Mouse (Mus musculus) left cerebral cortex, postnatal 36 days (tissue): Measurements from ENCODE around the gene Phf10. TPM values are rescaled to one million over a fixed set of nuclear protein-coding genes. Genes with fewer than 3 reads are reported as not detected.
"Not testable (repeated sequence)": the region's sequence is repeated elsewhere in the genome, so short reads cannot be mapped to it uniquely, and the experiment has no call there.

Experiments used
- DNase-seq, 2 experiments: peaks; one replicate each; pipeline ENCODE4 v3.0.0; 2021 to 2022; ENCODE audit warnings: low spot score in 2 of 2, mixed read lengths in 1 of 2
- intact Hi-C: fragments of 180-260 bp; cut with DNase I; formaldehyde crosslinking; loops from one replicate; pipeline ENCODE4 v1.15.1; 2025
- total RNA-seq, 2 experiments: library from RNA; stranded (reverse); gene quantifications; 2 replicates each; pipeline ENCODE4 v1.2.3; 2021

Phf10 gene
- total RNA-seq, 2 experiments from 2014 or later, result 54.3 to 67.8 TPM

GRCm38 (mm10) chr17:14904206-14904605 lies 56.9 kb downstream of the Phf10 start:
- intact Hi-C loops, result loop anchor here (5.0 to 10.0 kb wide), 4 partner anchors 357 to 789 kb away; no protein-coding TSS in a partner anchor
- DNase-seq, result no peak

DNA sequence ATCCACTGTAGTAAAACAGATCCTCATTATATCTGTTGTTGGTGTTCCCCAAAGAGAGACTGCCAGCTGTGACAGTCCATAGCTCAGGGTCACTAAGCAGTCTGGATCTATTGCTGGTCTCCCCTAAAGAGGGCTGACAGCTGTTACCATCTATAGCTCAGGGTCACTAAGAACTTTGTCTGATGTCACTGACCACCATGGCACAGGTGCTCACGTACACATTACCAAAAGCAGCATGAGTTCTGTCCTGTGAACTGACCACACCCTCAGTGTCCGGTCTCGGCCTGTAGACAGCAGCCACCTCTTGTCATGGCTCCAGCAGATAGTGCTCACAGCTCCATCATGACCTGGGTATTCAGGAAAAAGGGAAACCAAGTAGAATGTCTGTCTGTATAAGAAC lies 57.9 kb downstream of the Phf10 start:
- intact Hi-C loops, result loop anchor here (5.0 to 10.0 kb wide), 4 partner anchors 356 to 788 kb away; no protein-coding TSS in a partner anchor
- no peak for DNase-seq

DNA sequence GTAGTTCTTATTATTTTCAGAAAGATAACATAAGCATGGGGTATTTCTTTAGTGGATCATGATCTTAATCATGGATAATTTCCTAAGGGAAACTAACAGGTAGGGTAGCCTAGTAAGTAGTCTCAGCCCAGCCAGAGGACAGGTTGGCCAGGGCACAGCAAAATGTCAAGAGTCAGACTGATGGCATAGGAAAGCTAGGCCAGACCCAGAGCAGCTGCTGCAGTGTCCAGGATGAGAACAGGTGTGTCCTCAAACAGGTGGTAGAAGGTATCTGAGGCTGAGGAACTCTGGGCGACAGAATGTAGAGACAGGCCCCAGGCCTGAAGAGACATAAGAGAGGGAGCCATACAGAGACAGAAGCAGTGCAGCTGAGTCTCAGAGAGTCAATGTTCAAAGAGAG lies 62.1 kb downstream of the Phf10 start:
- no peak for DNase-seq
- intact Hi-C loops, result no loop called here

- intact Hi-C loops, DNase-seq: not testable (repeated sequence)
Observed at GRCm38 (mm10) chr17:14895058-14895457, 66.0 kb downstream of the Phf10 start.

Other genes with a start within 250 kb of the Phf10 start
- gene Wdr27, start 18.1 kb downstream of the Phf10 start, total RNA-seq, result 1 to 10 TPM; 3.4 to 4.4 TPM
- 10 to 100 TPM; 16.0 to 18.1 TPM for gene 1600012H06Rik, start 18.1 kb downstream of the Phf10 start, total RNA-seq
- gene 9030025P20Rik, start 17.2 kb upstream of the Phf10 start, total RNA-seq, result 1 to 10 TPM; 3.9 to 6.3 TPM
- gene Gm3417, start 17.5 kb upstream of the Phf10 start, total RNA-seq, result not detected
- 1 to 10 TPM; 3.4 to 6.3 TPM for gene Gm3435, start 48.9 kb upstream of the Phf10 start, total RNA-seq
- 10 to 100 TPM; 30.1 to 60.5 TPM for gene Ermard, start 79.9 kb upstream of the Phf10 start, total RNA-seq
- 1 to 10 TPM in 1 of 2 experiments, under 1 TPM in 1; 0.54 to 1.9 TPM for gene Tcte3, start 80.2 kb upstream of the Phf10 start, total RNA-seq
- gene Gm3448, start 80.3 kb upstream of the Phf10 start, total RNA-seq, result 10 to 100 TPM in 1 of 2 experiments, 1 to 10 TPM in 1; 4.7 to 10.7 TPM